Mouse (Mus musculus): Measurements from ENCODE around the gene Ninj2.
"Not testable (repeated sequence)": the region's sequence is repeated elsewhere in the genome, so short reads cannot be mapped to it uniquely, and the experiment has no call there.

Ninj2 gene

DNA sequence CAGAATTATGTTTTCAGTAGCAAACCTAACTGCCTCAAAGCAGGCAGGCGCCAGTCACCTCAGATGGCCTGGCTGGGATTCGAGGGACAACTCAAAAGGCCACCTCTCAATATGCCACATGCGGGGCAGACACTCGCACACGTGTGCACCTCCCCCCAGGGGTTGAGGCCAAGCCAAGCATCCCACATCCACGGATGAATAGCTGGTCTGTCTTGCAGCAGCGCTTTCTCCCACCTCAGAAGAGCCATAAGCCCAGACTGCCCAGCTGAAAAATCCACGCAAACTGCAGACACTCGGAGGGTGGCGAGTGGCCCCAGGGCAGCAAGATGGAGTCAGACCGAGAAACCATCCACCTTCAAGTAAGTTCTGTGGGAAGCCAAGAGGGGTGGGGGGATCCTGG, at the start of gene Ninj2:
Gene Ninj2, plus strand, starts transcription at position 251 of the 400 bp plus-strand sequence.
- no peak for DNase-seq (ENCODE audit: low read depth, low spot score)

GRCm38 (mm10) chr6:120045406-120045805, 47.7 kb upstream of the Ninj2 start:
- no peak for DNase-seq (ENCODE audit: low read depth, low spot score)

- no peak for DNase-seq (ENCODE audit: low read depth, low spot score)
These were observed 45.4 kb upstream of the Ninj2 start for GRCm38 (mm10) chr6:120047705-120048292.

GRCm38 (mm10) chr6:120054412-120054811, 38.7 kb upstream of the Ninj2 start:
- DNase-seq (ENCODE audit: low read depth, low spot score), result no peak

- DNase-seq (ENCODE audit: low read depth, low spot score), result peak; percentile 74
These were observed 37.2 kb upstream of the Ninj2 start for GRCm38 (mm10) chr6:120055666-120056540.

DNA sequence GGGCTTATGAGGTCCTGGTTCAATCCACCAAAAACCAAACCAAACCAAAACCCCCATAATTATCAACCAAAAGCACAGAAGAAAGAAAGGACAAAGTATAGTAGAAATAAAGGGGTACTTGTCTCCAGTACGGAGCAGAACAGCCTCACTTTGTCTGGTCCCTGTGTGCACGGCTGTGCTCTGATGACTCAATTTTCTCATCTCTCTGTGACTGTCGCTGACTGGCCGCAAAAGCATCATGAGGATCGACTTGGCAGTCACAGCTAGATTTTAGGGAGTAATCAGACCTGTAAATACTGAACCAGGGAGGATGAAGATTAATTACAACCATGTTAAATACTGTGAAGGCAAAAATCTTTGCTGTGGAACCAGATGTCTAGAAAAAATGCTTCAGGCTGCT, 30.2 kb upstream of the Ninj2 start:
- DNase-seq (ENCODE audit: low read depth, low spot score), result no peak

- no peak for DNase-seq (ENCODE audit: low read depth, low spot score)
These were observed 28.5 kb upstream of the Ninj2 start for GRCm38 (mm10) chr6:120064627-120065026.

- DNase-seq (ENCODE audit: low read depth, low spot score), result no peak
These were observed 27.5 kb upstream of the Ninj2 start for GRCm38 (mm10) chr6:120065552-120066177.

GRCm38 (mm10) chr6:120069546-120069945, 23.6 kb upstream of the Ninj2 start:
- no peak for DNase-seq (ENCODE audit: low read depth, low spot score)

GRCm38 (mm10) chr6:120072630-120073029, 20.5 kb upstream of the Ninj2 start:
- no peak for DNase-seq (ENCODE audit: low read depth, low spot score)

- no peak for DNase-seq (ENCODE audit: low read depth, low spot score)
These were observed 16.3 kb upstream of the Ninj2 start for GRCm38 (mm10) chr6:120076619-120077450.

DNA sequence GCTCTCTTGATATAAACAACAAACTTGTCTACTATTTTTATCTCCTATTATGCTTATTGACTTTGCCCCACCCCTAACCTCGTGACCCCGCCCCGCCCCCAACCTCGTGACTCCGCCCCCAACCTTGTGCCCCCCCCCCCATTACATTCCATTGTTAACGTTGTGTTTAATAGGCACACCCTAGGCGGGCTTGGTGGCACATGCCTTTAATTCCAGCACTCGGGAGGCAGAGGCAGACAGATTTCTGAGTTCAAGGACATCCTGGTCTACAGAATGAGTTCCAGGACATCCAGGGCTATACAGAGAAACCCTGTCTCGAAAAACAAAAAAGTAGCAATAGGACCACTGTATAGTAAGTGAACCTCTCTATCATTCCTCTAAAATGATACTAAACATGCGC, 13.6 kb upstream of the Ninj2 start:
- no peak for DNase-seq (ENCODE audit: low read depth, low spot score)

DNA sequence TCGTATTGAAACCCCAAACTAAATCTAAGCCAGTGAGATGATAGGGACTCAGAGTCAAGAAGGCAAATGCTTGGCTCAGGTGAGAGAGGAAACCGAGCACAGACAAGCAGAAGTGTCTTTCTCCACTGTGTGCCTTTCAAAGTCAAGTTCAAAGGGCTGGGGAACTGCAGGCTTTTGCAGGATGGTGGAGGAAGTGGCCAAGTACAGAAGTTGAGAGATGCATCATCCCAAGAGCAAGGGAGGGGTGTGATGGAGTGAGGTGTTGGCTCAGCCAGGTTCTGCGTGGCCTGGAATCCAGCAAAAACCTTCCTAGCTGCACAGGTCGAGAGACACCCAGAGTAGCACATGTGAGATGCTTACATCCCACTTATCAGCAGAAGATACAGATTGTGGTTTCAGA, 11.6 kb upstream of the Ninj2 start:
- DNase-seq (ENCODE audit: low read depth, low spot score), result no peak

DNA sequence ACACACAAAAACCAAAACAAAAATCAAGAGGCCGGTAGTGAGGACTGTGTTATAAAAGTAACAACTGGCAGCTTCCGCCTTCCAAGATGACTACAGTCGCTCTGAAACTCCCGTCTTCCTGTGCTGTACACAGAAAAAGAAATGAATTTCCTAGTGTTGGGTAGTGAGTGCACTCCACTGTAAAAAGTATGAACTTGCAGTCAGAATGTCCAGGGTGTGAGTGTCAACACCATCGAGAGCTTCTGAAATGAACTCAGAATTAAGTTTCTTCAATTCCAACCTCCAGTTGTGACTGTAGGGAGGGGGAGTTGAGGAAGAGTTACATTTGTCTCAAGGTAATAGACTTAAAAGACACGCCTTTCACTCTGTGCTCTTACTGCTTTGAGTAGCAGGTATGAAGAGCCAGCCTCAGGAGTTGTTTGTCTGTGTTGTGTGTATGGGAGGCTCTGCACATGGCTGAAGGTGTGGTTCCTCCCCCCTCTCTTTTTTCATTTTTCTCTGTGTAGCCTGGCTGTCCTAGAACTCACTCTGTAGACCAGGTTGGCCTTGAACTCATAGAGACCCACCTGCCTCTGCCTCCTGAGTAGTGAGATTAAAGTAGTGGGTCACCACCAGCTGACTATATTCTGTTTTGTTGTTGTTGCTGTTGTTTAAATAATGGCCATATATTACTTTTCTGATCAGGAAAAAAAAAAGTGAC, 10.7 kb upstream of the Ninj2 start:
- DNase-seq (ENCODE audit: low read depth, low spot score), result no peak

DNA sequence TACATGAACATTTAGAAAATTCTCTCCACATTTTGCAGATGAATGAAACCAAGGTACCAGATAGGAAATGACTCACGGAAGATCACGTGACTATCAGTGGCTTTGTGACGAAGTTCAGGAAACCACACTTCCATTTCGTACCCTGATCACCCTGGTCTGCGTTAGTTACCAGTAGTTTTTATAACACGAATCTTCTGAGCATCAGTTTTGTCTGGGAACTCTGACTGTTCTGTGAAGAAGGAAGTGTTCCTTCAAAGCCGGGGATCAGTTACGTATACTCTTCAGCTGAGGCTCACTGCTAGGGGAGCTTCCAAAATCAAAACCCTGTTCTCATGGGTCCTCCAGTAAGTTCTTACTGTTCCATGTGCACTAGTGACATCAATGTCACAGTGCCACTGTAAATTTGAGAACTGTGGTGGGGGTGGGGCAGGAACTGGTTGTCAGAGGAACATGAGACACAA, 10.2 kb upstream of the Ninj2 start:
- DNase-seq (ENCODE audit: low read depth, low spot score), result no peak

- no peak for DNase-seq (ENCODE audit: low read depth, low spot score)
These were observed 9.7 kb upstream of the Ninj2 start for GRCm38 (mm10) chr6:120083442-120083841.

DNA sequence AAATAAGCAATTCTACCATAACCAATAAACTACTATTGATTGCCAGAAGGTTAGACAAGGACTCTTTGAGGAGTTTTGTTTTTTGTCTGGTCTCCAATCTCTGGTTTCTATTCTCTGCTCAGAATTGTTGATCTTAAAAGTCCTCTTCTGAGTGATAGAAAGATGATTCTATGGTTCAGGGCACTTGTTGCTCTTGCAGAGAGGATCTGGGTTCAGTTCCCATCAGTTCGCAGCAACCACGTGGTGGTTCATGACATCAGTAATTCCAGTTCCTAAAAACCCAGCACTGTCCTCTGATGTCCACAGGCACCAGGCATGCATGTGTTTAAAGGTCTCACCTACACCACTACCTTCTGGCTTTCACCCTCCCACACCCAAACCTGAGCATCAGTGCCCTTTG, 8.2 kb upstream of the Ninj2 start:
- no peak for DNase-seq (ENCODE audit: low read depth, low spot score)

DNA sequence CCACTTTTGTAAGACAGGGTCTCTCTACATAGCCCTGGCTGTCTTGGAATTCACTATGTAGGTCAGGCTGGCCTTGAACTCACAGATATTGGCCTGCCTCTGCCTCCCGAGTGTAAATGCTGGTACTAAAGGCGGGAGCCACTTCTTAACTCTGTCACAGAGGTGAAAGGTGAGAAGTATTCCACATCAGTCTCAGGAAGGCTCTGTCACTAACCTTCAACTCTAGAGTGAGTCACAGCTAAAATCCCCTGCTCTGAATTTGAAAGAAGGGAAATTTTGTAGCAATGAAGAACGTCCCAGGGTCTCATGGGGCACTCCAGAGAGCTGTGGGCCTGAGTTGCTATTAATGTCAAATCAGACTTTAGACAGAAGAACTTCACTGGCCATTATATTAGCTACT, 7.3 kb upstream of the Ninj2 start:
- peak; percentile 44 for DNase-seq (ENCODE audit: low read depth, low spot score)

DNA sequence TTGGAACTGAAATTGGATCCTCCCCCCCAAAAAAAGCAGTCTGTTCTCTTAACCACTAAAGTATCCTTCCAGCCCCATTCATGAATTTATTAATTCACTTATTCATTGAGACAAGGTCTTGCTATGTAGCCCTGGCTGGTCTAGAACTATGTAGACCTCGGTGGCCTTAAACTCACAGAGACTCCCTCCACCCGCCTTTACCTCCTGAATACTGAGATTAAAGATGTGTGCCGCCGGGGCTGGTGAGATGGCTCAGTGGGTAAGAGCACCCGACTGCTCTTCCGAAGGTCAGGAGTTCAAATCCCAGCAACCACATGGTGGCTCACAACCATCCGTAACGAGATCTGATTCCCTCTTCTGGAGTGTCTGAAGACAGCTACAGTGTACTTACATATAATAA, 6.1 kb upstream of the Ninj2 start:
- DNase-seq (ENCODE audit: low read depth, low spot score), result not testable (repeated sequence)

- no peak for DNase-seq (ENCODE audit: low read depth, low spot score)
These were observed 2.4 kb upstream of the Ninj2 start for GRCm38 (mm10) chr6:120090712-120091248.

DNA sequence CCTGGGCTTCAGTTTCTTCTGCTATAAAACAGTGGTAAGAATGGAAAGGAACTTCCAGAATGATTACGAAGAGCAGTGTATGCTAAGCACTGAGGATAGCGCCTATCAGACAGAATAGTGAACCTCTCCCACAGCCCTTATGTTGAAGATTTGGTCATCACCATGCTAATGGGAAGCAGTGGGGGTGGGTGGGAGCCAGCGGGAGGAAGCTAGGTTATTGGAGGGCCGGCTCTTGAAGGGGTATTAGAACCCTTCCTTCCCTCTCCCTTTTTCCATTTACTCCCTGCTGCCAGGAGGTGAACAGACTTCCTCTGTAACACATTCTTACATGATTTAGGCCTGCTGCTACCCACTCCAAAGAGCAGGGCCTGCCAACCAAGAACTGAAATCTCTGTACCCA, 1.2 kb upstream of the Ninj2 start:
- no peak for DNase-seq (ENCODE audit: low read depth, low spot score)
